Mouse (Mus musculus): ENCODE data around the gene Rasd1. TPM values are rescaled to one million over a fixed set of nuclear protein-coding genes. Genes with fewer than 3 reads are reported as not detected.

The Rasd1 gene
- polyA plus RNA-seq (2012; rRNA removed) = 86.8 and 123 TPM in 2 replicates

DNA sequence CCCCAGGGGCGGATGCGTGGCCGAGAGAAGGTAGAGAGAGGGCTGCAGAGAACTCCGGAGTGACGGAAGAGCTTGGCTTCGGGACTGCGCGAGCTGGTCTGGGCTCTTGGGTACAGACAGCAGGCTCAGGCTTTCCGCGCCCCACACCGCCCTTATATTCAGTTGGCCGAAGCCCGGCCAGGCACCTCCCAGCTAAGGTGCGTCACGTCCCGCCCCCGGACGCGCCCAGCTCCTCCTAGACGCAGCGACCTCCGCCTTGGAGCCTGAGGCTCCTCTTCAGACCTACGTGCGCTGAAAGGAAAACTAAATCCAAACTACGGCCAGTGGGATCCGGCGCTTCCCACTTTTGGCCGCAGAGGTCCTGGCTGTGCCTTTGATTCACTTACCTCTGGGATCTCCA lies at the start of gene Rasd1:
TSS of gene Rasd1 (minus strand) at position 127 of the 400 bp plus-strand sequence.
- no peak for DNase-seq (ENCODE audit: low read depth)

DNA sequence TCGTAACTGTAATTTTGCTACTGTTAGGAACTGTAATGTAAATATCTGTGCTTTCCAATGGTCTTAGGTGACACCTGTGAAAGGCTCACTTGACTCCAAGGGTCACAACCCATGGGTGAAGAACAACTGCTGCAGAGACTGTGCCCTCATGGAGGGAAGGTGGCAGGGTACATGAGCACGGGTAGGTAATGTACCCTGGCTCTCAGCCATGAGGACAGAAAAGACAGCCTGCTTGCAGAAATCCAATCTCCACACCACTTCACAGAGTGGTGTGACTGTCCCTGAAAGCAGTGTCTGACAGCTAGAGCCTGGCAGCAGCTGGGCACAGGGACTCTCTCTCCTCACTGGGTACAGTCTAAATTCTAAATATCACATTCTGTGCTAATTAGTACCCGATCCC lies 46.8 kb upstream of the Rasd1 start:
- no peak for DNase-seq (ENCODE audit: low read depth)

DNA sequence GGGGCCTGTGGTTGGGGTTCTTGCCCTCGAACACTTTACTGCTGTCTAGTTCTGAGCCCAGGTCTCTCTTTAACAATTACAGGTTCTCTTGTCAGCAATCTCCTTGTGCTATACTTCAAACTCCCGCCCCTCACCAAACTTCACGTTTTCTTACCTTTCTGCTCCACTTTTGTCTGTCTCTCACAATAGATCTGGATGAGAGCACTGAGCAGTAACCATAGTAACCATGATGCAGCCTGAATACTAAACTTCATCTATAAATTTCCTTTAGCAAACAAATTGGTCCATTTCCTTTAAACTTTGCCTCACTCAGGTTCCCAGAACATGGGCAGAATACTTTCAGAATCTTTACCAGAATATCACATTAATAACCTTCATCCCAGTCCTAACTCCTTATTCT lies 44.7 kb upstream of the Rasd1 start:
- no peak for DNase-seq (ENCODE audit: low read depth)

DNA sequence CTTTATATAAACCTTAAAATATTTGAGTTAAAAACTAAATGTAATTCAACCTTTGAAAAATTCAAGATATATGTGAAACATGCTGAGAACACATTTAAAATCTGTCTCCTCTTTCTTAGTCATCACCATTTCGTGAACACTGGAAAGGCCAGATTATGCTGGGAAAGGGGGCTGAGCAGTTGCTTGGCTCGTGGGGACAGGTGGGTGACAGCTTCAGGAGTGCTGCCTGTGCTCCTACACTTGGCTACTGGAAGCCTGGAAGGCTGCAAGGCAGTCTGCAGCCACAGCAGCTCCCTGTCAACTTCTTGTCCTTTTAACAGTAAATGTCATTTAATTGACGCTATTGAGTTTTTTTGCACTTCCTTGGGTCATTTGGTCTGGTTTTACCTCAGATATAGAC lies 41.1 kb upstream of the Rasd1 start:
- no peak for DNase-seq (ENCODE audit: low read depth)

DNA sequence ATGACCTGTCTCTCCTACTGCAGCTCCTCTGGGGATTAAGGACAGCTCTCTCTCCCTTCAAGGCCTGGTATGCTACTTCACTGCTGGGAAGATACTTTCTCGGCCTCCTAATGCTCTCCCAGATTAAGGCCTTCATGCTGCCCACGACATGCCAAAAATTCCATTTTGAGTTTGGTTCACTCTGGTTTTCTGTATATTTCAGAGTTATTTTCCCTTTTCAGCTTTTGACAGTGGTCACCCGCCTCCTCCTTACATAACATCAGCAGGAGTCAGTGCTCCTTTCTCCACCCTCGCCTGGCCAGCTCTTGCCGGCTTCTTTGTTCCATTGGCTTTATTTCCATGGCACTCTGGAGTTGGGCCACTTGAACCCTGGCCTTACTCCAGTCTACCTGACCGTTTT lies 40.0 kb upstream of the Rasd1 start:
- no peak for DNase-seq (ENCODE audit: low read depth)

DNA sequence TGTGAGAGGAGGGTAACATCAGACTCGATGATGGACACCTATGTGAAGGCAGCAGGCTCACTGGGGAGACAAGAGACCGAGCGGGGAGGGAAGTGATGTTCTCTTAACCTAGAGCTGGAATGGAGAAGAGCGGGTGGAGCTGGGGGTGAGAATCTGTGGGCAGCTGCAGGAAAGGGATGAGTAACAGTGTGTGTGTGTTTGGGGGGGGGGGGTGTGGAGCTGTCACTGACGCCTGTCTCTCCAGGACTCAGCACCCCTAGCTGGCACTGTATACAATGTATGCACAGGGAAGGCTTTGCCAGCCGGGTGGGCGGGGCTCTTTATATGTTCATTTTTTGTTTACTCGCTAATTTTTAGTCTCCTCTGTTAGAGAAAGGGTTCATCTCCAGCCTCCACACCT lies 39.1 kb upstream of the Rasd1 start:
- DNase-seq (ENCODE audit: low read depth) = no peak

DNA sequence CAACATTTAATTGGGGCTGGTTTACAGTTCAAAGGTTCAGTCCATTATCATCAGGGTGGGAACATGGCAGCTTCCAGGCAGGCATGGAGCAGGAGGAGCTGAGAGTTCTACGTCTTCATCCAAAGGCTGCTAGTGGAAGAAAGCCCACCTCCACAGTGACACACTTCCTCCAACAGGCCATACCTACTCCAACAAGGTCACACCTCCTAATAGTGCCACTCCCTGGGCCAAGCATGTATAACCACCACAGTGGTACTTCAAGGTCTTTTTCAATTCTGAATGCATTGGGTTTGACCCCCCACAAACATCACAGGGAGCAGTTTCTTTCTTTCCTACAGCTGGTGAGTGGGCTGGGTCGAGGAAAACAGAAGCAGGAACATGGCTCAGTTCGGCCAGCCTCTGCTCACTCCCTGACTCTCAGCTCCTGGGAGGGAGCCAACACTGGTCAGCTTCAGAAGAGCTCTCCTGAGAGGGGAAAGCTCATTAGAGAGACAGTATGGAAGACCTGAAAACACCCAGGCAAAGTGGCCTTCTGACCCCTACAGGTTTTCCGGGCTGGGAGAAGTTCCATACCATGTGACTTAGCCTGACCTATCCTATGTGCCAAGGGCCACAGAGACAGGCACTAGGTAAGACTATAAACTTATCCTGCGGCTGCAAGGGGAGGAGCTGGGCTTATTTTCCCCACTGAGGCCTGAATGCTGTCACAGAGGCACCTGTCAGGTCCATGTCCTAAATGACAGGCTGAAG lies 36.7 kb upstream of the Rasd1 start:
- no peak for DNase-seq (ENCODE audit: low read depth)

DNA sequence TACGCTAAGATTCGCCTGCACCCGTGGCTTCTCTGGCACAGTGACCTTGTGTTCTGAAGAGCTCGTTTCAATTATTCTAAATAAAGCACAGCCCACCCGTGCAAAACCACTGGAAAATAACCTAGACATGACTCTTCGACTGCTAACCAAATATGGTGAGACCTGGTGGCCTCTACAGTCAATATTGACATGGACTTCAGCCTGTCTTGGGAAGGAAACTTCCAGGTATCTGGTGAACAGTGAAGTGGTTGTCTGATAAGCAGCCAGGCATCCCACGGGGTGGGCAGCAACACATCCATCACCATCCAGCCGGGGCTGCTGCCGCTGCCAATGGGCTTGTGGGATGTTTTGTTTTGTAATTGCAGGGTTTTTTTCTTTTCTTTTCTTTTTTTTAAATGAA lies 29.6 kb upstream of the Rasd1 start:
- DNase-seq (ENCODE audit: low read depth) = no peak

DNA sequence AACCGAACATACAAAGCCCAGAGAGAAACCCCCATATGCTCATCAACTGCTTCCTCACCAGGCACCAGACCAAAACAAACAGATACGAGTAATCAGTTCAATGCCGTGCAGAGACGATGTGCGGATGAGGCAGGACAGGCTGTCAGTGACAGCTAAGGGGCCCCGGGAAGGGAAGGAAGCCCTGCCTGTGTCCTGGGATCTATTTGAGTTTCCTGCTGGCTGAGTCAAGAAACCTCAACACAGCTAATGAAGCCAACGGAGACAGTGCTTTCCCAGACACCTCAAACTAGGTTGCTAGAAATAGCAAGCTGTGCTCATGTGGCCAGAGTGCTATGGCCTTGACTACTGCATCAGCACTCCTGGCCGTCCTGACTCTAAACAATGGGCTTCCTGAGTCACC lies 26.6 kb upstream of the Rasd1 start:
- DNase-seq (ENCODE audit: low read depth) = no peak

DNA sequence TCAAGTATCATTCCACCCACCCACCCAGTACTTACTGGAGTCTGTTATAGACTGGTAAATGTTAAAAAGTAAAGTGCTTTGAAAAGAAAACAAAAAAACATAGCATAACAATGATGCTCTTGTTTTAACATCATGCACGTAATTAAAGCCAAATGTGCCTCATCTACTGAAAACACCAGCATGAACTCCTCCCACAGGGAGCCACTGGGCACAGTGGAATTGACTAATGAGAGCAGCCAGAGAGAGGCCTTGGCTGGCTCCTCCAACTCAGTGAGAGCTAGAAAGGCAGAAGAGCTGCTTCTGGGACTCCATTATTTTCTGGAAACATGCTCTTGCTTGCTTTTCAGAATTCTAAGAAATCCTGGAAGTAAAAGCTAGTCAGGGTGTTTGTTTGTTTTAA lies 24.7 kb upstream of the Rasd1 start:
- DNase-seq (ENCODE audit: low read depth) = no peak

DNA sequence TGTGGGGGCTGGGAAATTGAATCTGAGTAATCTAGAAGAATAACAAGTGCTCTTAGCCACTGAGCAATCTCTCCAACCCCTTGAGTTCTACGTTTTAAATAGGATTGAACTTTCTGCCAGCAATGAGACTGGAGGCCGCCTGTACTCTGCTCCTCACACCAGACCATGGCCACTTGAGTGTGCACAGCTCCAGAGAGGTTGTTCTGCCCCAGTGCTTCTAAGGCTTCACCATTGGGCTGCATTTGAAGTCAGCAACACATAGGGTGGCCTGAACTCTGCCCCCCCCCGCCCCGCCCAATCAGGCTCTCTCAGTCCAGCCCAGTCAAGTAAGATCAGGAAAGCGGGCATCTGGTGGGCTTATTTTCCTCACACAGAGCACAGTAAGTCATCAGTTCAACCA lies 13.1 kb upstream of the Rasd1 start:
- no peak for DNase-seq (ENCODE audit: low read depth)

DNA sequence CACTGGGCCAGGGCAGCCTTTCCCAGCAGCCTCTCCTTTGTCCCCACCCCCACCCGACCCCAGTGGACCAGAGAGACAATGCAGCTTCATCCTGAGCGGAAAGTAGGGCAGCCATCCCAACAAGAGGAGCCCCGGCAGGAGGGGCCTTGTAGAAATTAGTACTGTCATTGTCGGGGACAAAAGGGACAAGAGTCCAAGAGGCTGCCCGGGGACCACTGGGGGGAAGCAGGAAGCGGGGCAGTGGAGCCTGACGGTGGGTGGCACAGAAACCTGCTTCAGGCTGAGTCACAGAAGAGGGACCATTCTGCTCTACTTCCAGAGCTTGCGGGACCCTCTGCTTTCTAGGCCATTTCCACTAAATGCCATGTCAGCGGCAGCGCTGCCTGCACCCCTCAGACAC lies 10.5 kb upstream of the Rasd1 start:
- DNase-seq (ENCODE audit: low read depth) = no peak

DNA sequence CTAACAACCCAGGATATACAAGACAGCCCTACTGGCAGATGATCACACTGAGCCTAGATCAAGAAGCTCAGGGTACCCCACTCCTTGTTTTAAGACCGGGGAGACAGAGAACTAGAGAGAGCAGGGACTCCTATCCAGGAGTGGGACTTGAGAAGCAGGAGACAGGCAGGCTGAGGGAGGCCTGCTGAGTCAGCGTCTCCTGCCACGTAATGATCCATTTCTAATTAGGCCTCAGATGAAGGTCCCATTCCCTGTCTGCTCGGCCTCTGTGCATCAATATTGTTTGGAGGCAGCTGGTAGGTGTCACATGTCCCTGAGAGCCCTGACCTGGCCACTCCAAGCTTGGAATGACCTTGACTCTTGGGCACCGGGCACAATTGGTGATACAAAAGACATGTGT lies 8.6 kb upstream of the Rasd1 start:
- no peak for DNase-seq (ENCODE audit: low read depth)

DNA sequence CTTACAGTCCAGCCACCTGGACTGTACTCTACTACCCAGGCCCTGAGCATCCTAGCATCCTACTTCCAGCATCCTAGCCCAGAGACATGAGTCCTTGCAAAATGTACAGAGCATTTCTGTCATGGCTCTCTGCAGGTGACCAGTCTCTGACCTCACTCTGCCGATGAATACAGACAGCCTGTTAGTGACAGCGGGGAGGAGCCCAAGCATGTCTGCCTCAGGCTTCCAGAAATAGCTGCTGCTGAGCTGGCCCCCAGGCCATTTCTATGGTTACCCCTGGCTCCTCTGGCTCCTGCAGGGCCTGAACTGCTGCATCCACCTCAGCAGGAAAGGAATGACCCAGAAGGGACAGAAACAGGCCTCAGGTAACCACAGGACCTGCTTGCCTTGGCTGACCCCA lies 6.9 kb upstream of the Rasd1 start:
- no peak for DNase-seq (ENCODE audit: low read depth)

DNA sequence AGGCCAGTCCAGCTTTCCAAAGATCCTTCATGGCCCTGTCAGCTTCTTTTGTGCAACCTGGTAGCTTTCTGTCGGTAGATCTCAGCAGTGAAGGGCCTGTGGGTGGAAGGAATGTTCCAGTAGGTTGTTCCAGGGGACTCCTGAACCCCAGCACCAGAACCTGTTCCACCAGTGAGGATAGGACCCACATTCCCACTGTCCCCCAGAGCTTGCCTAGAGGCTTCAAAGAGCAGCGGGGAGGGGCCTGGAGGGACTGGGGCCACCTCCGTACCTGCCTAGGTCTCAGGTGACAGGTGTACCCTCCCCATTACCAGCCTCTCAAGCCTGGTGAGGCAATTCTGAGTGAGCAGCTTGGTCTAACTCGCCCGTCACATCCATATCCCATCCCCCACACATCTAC lies 6.0 kb upstream of the Rasd1 start:
- no peak for DNase-seq (ENCODE audit: low read depth)

DNA sequence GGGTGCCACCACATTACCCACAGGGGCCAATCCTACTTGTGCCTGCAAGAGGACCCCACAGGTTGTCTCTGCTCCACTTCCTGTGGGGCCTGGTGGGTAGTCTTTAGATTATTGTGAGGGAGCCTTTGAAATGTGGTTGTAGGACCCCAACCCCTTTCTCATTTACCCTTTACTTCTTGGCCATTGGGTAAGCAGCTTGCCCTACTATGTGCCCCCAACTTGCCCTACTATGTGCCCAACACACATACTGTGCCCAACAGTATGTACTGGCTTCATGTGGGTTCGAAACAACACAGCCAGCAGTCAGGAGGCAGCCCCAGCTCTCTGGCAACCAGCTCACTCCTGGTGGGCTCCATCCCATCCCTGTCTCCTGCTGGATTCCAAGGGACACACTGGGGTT lies 3.0 kb upstream of the Rasd1 start:
- DNase-seq (ENCODE audit: low read depth) = no peak

DNA sequence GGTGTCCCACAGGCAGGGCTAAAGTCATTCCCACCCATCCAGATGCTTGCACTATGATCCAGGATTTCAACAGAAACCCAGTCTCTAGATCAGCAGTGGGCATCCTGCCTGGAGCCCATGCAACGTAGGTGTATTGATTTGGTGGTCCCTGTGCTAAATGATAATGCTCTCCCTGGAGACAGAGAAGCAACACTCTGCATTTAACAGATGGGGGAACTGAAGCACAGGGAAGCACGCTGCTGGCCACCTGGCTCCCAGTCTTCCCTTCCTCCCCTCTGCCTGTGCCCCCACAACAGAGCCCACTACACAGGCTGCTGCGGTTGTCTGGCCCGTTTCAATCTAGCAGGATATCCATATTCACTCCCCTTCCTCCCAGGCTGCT lies 1.3 kb upstream of the Rasd1 start:
- DNase-seq (ENCODE audit: low read depth) = no peak

DNA sequence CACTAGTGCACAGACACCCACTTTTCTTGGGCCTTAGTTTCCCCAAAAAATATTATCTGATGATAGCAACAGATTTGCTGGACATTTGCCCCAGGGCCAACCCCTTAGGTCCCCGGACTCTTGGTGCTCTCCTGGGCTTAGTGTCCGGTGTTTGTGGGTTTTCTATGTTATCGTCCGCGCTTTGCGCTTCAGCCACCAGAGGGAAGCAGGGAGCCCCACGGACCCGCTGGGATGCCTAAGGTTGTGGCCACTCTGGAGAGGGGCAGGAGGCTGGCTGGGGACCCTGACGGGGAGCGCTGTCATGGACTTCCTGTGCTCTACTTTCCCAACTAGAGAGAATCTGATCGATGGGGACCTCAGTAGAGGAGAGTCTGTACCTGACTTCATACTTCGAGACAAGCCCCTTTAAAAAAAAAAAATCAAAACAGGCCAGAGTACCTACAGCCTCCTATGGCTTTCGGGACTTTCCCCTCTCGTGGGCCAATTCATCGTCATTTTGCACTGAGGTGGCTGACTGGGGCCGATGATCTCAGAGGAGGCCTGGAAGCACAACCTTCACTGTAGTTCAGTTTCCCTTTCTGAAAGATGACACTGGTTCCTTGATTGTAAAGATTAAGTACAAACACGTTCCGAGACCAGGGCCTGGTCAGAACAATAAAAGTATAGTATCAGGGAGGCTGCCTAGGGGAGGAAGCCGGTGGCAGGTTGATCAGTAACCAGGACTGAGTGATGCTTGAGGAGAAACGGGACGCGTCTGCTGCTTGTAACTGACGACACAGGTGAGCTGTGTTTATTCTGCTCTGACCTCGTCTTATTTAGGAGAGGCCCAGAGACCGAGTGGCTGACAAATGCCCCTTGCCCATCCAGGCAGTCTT lies 720 bp upstream of the Rasd1 start:
- DNase-seq (ENCODE audit: low read depth) = no peak

DNA sequence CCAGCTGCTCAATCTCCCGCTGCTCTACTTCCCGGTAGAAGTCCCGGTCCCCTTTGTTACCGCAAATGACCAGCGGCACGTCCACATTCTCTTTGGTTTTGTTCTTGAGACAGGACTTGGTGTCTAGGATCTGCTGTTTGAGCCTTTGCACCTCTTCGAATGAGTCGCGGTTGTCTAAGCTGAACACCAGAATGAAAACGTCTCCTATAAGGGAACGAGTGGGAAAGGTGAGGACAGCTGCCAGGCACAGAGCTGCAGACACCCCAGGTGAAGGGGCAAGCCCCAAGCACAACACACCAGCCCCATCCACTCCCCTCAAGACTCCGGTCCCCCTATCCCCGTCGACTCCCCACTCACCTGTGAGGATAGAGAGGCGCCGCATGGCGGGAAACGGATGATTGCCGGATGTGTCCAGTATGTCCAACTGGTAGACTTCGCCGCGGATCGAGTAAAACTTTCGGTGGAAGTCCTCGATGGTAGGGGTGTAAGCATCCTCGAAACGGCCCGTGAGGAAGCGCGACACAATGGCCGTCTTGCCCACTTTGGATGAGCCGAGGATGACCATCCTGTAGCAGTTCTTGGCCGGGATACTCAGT lies 483 bp downstream of the Rasd1 start:
- no peak for DNase-seq (ENCODE audit: low read depth)

DNA sequence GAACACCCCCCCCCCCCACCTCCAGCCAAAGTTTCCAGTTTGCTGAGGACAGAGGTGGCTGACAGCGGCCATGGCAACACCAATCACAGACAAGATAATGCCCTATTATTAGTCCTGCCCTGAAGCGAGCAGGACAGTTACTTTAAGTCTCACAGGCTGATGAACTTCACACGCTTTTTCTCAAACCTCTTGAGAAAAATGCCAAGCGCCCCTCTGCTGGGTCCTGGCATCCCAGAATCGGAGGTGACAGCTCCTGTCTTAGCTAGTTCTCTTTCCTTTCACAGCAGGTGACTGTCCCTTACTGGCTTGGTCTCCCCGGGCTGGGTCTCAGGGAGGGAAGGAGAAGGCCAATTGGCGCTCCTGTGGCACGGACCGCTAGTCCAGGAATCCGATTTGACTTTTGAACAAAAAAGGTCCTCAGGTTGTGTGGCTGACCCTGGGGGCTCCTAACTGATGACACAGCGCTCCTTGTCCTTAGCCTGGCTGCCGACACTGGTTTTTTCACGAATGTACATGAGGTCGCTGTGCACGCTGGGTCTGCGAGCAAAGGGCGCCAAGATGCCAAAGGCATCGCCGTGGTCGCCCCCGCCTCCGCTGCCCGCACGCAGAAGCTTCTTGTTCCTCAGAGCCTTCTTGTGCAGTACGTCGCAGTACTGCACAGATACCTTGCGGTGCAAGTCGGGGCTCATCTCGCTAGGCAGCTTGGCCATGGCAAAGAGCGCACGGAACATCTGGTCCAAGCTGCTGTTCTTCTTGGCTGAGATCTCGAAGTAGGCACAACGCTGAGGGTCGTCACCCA lies 1.2 kb downstream of the Rasd1 start:
- DNase-seq (ENCODE audit: low read depth) = no peak

DNA sequence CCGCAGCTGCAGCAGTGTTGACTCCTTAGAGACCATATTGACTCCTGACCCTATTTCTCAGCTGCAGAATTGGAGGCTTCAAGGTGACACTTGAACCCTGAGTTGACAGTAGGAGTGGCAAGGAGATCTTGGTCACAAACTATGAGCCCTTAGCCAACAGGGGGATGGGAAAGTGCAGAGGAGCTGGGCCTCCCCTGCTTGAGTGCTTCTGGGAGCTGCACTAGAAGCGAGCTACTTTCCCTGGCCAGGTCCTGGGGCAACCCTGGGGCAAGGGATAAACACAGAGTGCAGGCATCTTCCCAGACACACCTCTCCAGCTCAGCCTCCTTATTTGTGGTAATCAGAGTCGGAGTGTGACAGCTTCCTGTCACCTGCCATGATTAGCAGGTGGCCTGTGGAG lies 2.2 kb downstream of the Rasd1 start:
- DNase-seq (ENCODE audit: low read depth) = no peak

DNA sequence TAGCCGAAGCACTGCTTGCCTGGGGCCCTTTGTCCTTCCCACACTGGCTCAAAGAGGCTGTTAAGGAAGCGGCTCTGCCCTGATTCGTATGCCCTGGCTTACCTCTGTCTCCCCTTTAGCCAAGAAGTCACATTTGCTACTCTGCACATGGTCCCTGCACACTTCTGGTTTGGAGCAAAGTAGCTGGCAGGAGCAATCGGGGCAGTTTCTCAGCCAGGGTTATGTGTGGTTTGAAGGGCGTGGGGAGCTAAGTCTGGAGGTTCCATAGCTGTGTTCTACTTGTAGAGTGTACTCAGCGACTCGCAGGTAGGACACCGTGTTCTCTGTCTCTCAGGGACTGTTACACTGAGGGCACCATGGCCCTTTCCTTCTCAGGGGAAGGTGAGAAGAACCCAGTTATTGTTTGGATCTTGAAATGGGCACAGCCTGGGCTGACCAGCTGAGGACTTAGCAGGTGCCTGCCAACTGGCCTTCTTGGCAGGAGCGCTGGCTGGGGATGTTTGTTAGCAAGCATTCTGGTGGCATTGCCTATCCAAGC lies 3.3 kb downstream of the Rasd1 start:
- DNase-seq (ENCODE audit: low read depth) = no peak

Measured in gonadal fat pad, adult 2 months (tissue).